Mouse (Mus musculus) kidney, postnatal 14 days (tissue): ENCODE measurements around the gene Stk35.

Experiments
- DNase-seq: peaks from one replicate; pipeline ENCODE4 v3.0.0; 2022; ENCODE audit warnings: mixed read lengths

The Stk35 gene

GRCm38 (mm10) chr2:129800271-129800903 is at the start of gene Stk35:
TSS of gene Stk35 (plus strand) at chr2:129800517.
- DNase-seq: peak; percentile 94

- no peak for DNase-seq
Measured at GRCm38 (mm10) chr2:129782046-129782445, 18.3 kb upstream of the Stk35 start.

- no peak for DNase-seq
Measured at GRCm38 (mm10) chr2:129796501-129796900, 3.8 kb upstream of the Stk35 start.

GRCm38 (mm10) chr2:129797709-129798108 is 2.6 kb upstream of the Stk35 start:
- no peak for DNase-seq

GRCm38 (mm10) chr2:129798410-129798809 is 1.9 kb upstream of the Stk35 start:
- DNase-seq: no peak

- no peak for DNase-seq
Measured at GRCm38 (mm10) chr2:129800904-129801230, 550 bp downstream of the Stk35 start.

GRCm38 (mm10) chr2:129801231-129802029 is 1.1 kb downstream of the Stk35 start:
- DNase-seq: peak; percentile 94

GRCm38 (mm10) chr2:129805486-129805885 is 5.2 kb downstream of the Stk35 start:
- DNase-seq: no peak

GRCm38 (mm10) chr2:129806486-129806885 is 6.2 kb downstream of the Stk35 start:
- no peak for DNase-seq

GRCm38 (mm10) chr2:129810563-129810962 is 10.2 kb downstream of the Stk35 start:
- DNase-seq: no peak

- no peak for DNase-seq
Measured at GRCm38 (mm10) chr2:129814033-129814432, 13.7 kb downstream of the Stk35 start.

- no peak for DNase-seq
Measured at GRCm38 (mm10) chr2:129815076-129815475, 14.8 kb downstream of the Stk35 start.

- DNase-seq: no peak
Measured at GRCm38 (mm10) chr2:129817603-129818257, 17.4 kb downstream of the Stk35 start.

GRCm38 (mm10) chr2:129818868-129819267 is 18.6 kb downstream of the Stk35 start:
- DNase-seq: no peak

- DNase-seq: no peak
Measured at GRCm38 (mm10) chr2:129819531-129819930, 19.2 kb downstream of the Stk35 start.

GRCm38 (mm10) chr2:129819951-129820350 is 19.6 kb downstream of the Stk35 start:
- DNase-seq: no peak

GRCm38 (mm10) chr2:129821021-129821420 is 20.7 kb downstream of the Stk35 start:
- DNase-seq: no peak

- no peak for DNase-seq
Measured at GRCm38 (mm10) chr2:129821568-129821967, 21.3 kb downstream of the Stk35 start.

GRCm38 (mm10) chr2:129823310-129823709 is 23.0 kb downstream of the Stk35 start:
- DNase-seq: no peak

GRCm38 (mm10) chr2:129824254-129824653 is 23.9 kb downstream of the Stk35 start:
- peak; percentile 31 for DNase-seq

GRCm38 (mm10) chr2:129826141-129826540 is 25.8 kb downstream of the Stk35 start:
- DNase-seq: no peak

- DNase-seq: no peak
Measured at GRCm38 (mm10) chr2:129832993-129833392, 32.7 kb downstream of the Stk35 start.

- no peak for DNase-seq
Measured at GRCm38 (mm10) chr2:129834221-129834620, 33.9 kb downstream of the Stk35 start.

GRCm38 (mm10) chr2:129834881-129835280 is 34.6 kb downstream of the Stk35 start:
- DNase-seq: no peak
